Mouse (Mus musculus) olfactory bulb, adult 2 months (tissue): ENCODE measurements at regions not wholly inside any gene's neighbourhood (a gene's known extent, or its start where the extent isn't known, plus 50 kb on each side); places are given as distances from the start of the nearest gene placed in this dataset.

Source experiments
- H3K27ac ChIP-seq: fragments of 200-500 bp; 2 replicates; pipeline ENCODE4 v1.5.1; 2012; ENCODE audit warnings: low read depth, low read length; ENCODE audit not compliant: insufficient read depth
- H3K4me1 ChIP-seq: fragments of 200-500 bp; 2 replicates; pipeline ENCODE4 v1.6.1; 2012; ENCODE audit warnings: low read length; ENCODE audit not compliant: control insufficient read depth, insufficient read depth
- H3K4me3 ChIP-seq: fragments of 200-500 bp; 2 replicates; pipeline ENCODE4 v1.5.1; 2012; ENCODE audit warnings: mild to moderate bottlenecking, low read depth, low read length, moderate library complexity; ENCODE audit not compliant: insufficient read depth
- CTCF ChIP-seq: fragments of 200-500 bp; IDR thresholded peaks from 2 replicates; pipeline ENCODE4 v1.5.1; 2012; ENCODE audit warnings: low read depth, mild to moderate bottlenecking, low read length, moderate library complexity; ENCODE audit not compliant: insufficient read depth
- POLR2A ChIP-seq: fragments of 200-500 bp; IDR thresholded peaks from 2 replicates; pipeline ENCODE4 v1.6.1; 2012; ENCODE audit warnings: mild to moderate bottlenecking, low read depth, low read length, moderate library complexity; ENCODE audit not compliant: insufficient read depth
- WGBS: fragments of 180-500 bp; shearing (Covaris S2); methylation state at CpG from one replicate; pipeline ENCODE4 v1.1.7; 2018; 5-methylcytosine and 5-hydroxymethylcytosine counted together

GRCm38 (mm10) chr9:52359416-52359815 is 191.0 kb upstream of the Zc3h12c start:
- no peak for TF ChIP-seq POLR2A
- TF ChIP-seq CTCF: no peak
- H3K4me1 ChIP-seq: no peaks in the 10 kb centered on the region
- no peak overlapping the region for H3K4me3 ChIP-seq
- 92% methylated on average over 3 of the region's 3 CpGs for WGBS
- no peak overlapping the region for H3K27ac ChIP-seq

GRCm38 (mm10) chr9:52356549-52356948 is 188.2 kb upstream of the Zc3h12c start:
- 96% methylated on average over 3 of the region's 3 CpGs for WGBS
- TF ChIP-seq POLR2A (no peak), CTCF (no peak)
- no peak overlapping the region for H3K4me3 ChIP-seq

GRCm38 (mm10) chr9:52355187-52355982 is 187.0 kb upstream of the Zc3h12c start:
- no peak for TF ChIP-seq POLR2A
- no peak for TF ChIP-seq CTCF
- H3K4me1 ChIP-seq: no peaks in the 10 kb centered on the region
- H3K27ac ChIP-seq: no peak overlapping the region
- H3K4me3 ChIP-seq: no peak overlapping the region
- 79% methylated on average over 10 of the region's 10 CpGs for WGBS

More at GRCm38 (mm10) chr9:52356549-52356948, 188.2 kb upstream of the Zc3h12c start:
- Histone ChIP-seq H3K4me1 (no peaks in the 10 kb centered on the region), H3K27ac (no peak overlapping the region)

- no peak for TF ChIP-seq POLR2A
- no peak for TF ChIP-seq CTCF
- no peak overlapping the region for H3K4me3 ChIP-seq
- WGBS: 82% methylated on average over 7 of the region's 7 CpGs
- H3K4me1 ChIP-seq: no peaks in the 10 kb centered on the region
- H3K27ac ChIP-seq: no peak overlapping the region
These were observed 180.5 kb upstream of the Zc3h12c start for GRCm38 (mm10) chr9:52348536-52349527.

- no peaks in the 10 kb centered on the region for H3K4me1 ChIP-seq
- no peak overlapping the region for H3K27ac ChIP-seq
- TF ChIP-seq POLR2A (no peak), CTCF (no peak)
- WGBS: 91% methylated on average over 2 of the region's 2 CpGs
- no peak overlapping the region for H3K4me3 ChIP-seq
These were observed 176.0 kb upstream of the Zc3h12c start for GRCm38 (mm10) chr9:52344177-52344877.

GRCm38 (mm10) chr9:52341029-52341428 is 172.7 kb upstream of the Zc3h12c start:
- no peak overlapping the region for H3K4me3 ChIP-seq
- no peaks in the 10 kb centered on the region for H3K4me1 ChIP-seq
- H3K27ac ChIP-seq: no peak overlapping the region
- TF ChIP-seq CTCF: no peak
- no peak for TF ChIP-seq POLR2A
- 87% methylated on average over 2 of the region's 2 CpGs for WGBS

- TF ChIP-seq POLR2A (no peak), CTCF (no peak)
- no peak overlapping the region for H3K4me3 ChIP-seq
- WGBS: 58% methylated on average over 4 of the region's 4 CpGs
- H3K4me1 ChIP-seq: no peaks in the 10 kb centered on the region
- no peak overlapping the region for H3K27ac ChIP-seq
These were observed 169.5 kb upstream of the Zc3h12c start for GRCm38 (mm10) chr9:52337786-52338322.

- Histone ChIP-seq H3K4me3 (no peak overlapping the region), H3K4me1 (no peaks in the 10 kb centered on the region), H3K27ac (no peak overlapping the region)
- TF ChIP-seq CTCF: no peak
- no peak for TF ChIP-seq POLR2A
- WGBS: 91% methylated on average over 3 of the region's 3 CpGs
These were observed 166.4 kb upstream of the Zc3h12c start for GRCm38 (mm10) chr9:52334767-52335166.
